Mouse (Mus musculus) embryonic facial prominence, embryonic 15.5 days (tissue): ENCODE measurements around the gene Rock2. TPM values are rescaled to one million over a fixed set of nuclear protein-coding genes. Genes with fewer than 3 reads are reported as not detected.

Source experiments
- ATAC-seq: fragments of 200-750 bp; cut with Nextera tagmentation; 2 replicates; pipeline ENCODE4 v1.8.0; 2017; ENCODE audit warnings: low read depth, moderate TSS enrichment; ENCODE audit not compliant: insufficient number of reproducible peaks, low FRiP score, low TSS enrichment
- H3K27ac ChIP-seq: fragments of 300-500 bp; sonication (generic); replicated peaks from 2 replicates; pipeline ENCODE4 v1.5.1; 2015; ENCODE audit warnings: mild to moderate bottlenecking, inconsistent platforms
- H3K27me3 ChIP-seq: fragments of 300-500 bp; sonication (generic); 2 replicates; pipeline ENCODE4 v1.6.1; 2015; ENCODE audit warnings: inconsistent platforms
- H3K36me3 ChIP-seq: fragments of 300-500 bp; sonication (generic); 2 replicates; pipeline ENCODE4 v1.6.1; 2015; ENCODE audit warnings: mild to moderate bottlenecking, inconsistent platforms
- H3K4me1 ChIP-seq: fragments of 300-500 bp; sonication (generic); 2 replicates; pipeline ENCODE4 v1.6.1; 2015; ENCODE audit warnings: inconsistent platforms
- H3K4me2 ChIP-seq: fragments of 300-500 bp; sonication (generic); replicated peaks from 2 replicates; pipeline ENCODE4 v1.6.1; 2015; ENCODE audit warnings: mild to moderate bottlenecking, inconsistent platforms
- H3K4me3 ChIP-seq: fragments of 300-500 bp; sonication (generic); replicated peaks from 2 replicates; pipeline ENCODE4 v1.5.1; 2015; ENCODE audit warnings: mild to moderate bottlenecking, inconsistent platforms
- H3K9ac ChIP-seq: fragments of 300-500 bp; sonication (generic); 2 replicates; pipeline ENCODE4 v1.6.1; 2015; ENCODE audit warnings: inconsistent platforms
- H3K9me3 ChIP-seq: fragments of 300-500 bp; sonication (generic); replicated peaks from 2 replicates; pipeline ENCODE4 v1.6.1; 2016; ENCODE audit warnings: inconsistent platforms
- WGBS: fragments of 180-500 bp; shearing (Covaris S2); methylation state at CpG from one replicate; pipeline ENCODE4 v1.1.7; 2015; 5-methylcytosine and 5-hydroxymethylcytosine counted together
- polyA plus RNA-seq: library from polyadenylated mRNA; unstranded; fragments of >200 nt; fragmentation: Nextera tagmentation; extraction: Ambion mirVana; gene quantifications from 2 replicates; pipeline ENCODE4 v1.2.1, GENCODE M21; 2015

Rock2 gene
- polyA plus RNA-seq, 1 experiment from 2014 or later, result 17.9 TPM

GRCm38 (mm10) chr12:16872926-16873464, 21.7 kb upstream of the Rock2 start:
- no peak for ATAC-seq
- Histone ChIP-seq H3K9ac (no peak overlapping the region), H3K4me3 (no peak overlapping the region), H3K4me2 (no peak overlapping the region), H3K9me3 (no peaks in the 10 kb centered on the region), H3K27ac (peak overlapping the region; percentile 39; the same call in 1 of the 2 replicates), H3K27me3 (no peaks in the 10 kb centered on the region), H3K4me1 (peaks cover 47% of the 10 kb centered on the region), H3K36me3 (no peaks in the 10 kb centered on the region)
- 54% methylated on average over 7 of the region's 7 CpGs for WGBS

DNA sequence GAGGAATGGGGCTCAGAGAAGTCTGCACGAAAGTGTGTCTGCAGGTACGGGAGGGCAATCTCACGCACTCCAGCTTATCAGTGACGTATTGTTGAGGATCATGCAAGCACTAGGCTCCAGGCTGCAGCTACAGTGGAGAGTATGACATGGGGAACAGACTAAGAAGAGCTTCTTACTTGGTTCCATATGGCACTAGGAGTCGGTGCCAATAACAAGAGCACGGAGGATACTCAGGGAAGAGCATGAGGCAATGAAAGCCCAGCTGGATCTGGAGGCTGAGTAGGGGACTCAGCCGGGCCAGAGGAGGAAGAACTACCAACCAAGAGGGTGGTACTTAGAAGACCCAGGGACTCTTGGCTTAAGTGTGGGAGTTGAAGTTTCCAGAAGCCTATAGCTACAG, 21.1 kb upstream of the Rock2 start:
- ATAC-seq, result no peak
- Histone ChIP-seq H3K9me3 (no peaks in the 10 kb centered on the region), H3K36me3 (no peaks in the 10 kb centered on the region), H3K9ac (no peak overlapping the region), H3K4me3 (no peak overlapping the region), H3K27me3 (no peaks in the 10 kb centered on the region), H3K4me1 (peaks cover 47% of the 10 kb centered on the region), H3K27ac (peak overlapping the region; percentile 39; the same call in 1 of the 2 replicates), H3K4me2 (no peak overlapping the region)
- WGBS, result 69% methylated on average over 7 of the region's 7 CpGs

DNA sequence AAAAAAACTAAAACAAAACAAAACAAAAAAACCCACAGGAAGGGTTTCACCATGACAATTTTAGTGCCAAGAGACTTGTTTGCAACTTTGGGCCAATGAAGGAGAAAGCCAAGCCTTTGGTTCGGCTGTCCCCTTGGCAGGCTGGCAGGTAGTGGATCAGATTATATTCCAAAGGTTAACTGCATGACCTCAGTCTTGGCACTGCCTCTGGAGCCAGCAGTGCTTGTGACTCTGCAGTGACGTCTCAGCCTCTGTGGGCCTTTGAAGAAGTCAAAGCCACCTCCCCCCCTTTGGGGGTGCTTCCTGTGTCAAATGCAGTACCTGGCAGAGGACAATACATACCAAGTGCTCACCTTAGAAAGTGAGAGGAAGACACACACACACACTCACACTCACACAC, 20.6 kb upstream of the Rock2 start:
- Histone ChIP-seq H3K27me3 (no peaks in the 10 kb centered on the region), H3K9me3 (no peaks in the 10 kb centered on the region), H3K4me3 (no peak overlapping the region), H3K4me1 (peaks cover 47% of the 10 kb centered on the region), H3K9ac (no peak overlapping the region), H3K36me3 (no peaks in the 10 kb centered on the region), H3K4me2 (no peak overlapping the region), H3K27ac (no peak overlapping the region)
- ATAC-seq, result no peak
- WGBS, result 46% methylated on average over 2 of the region's 2 CpGs

DNA sequence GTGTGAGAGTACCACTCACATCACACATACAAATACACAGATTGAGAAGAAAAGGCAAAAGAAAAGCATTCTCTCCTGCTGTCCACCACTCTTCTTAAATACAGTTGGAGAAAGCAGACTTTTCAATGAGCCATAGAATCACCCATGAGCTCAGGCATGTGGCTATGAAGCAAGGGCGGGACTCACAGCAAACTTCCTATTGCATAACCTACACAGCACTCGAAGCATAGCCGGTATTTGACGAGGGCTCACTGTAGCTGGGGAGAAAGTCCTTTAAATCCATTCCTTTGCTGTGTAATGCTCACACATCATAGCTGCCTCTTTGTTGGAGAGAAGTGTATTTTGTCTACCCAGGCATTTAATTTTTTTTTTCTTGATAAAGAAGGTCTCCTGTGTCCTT, 19.4 kb upstream of the Rock2 start:
- WGBS, result 32% methylated on average over 4 of the region's 4 CpGs
- H3K27ac ChIP-seq, result peak overlapping the region; percentile 58; the same call in 1 of the 2 replicates
- H3K4me1 ChIP-seq, result peaks cover 41% of the 10 kb centered on the region
- H3K9me3 ChIP-seq, result no peaks in the 10 kb centered on the region
- H3K9ac ChIP-seq, result no peak overlapping the region
- H3K4me3 ChIP-seq, result no peak overlapping the region
- no peak overlapping the region for H3K4me2 ChIP-seq
- ATAC-seq, result no peak
- H3K36me3 ChIP-seq, result no peaks in the 10 kb centered on the region
- H3K27me3 ChIP-seq, result no peaks in the 10 kb centered on the region

- Histone ChIP-seq H3K36me3 (no peaks in the 10 kb centered on the region), H3K4me1 (peaks cover 37% of the 10 kb centered on the region), H3K27ac (0 out of 2 replicates have a peak overlapping the region, but pooled peaks have one; percentile 58), H3K27me3 (no peaks in the 10 kb centered on the region), H3K9me3 (no peaks in the 10 kb centered on the region), H3K4me2 (no peak overlapping the region), H3K4me3 (no peak overlapping the region), H3K9ac (no peak overlapping the region)
- no peak for ATAC-seq
- 54% methylated on average over 7 of the region's 7 CpGs for WGBS
Measured at GRCm38 (mm10) chr12:16875678-16876077, 19.0 kb upstream of the Rock2 start.

DNA sequence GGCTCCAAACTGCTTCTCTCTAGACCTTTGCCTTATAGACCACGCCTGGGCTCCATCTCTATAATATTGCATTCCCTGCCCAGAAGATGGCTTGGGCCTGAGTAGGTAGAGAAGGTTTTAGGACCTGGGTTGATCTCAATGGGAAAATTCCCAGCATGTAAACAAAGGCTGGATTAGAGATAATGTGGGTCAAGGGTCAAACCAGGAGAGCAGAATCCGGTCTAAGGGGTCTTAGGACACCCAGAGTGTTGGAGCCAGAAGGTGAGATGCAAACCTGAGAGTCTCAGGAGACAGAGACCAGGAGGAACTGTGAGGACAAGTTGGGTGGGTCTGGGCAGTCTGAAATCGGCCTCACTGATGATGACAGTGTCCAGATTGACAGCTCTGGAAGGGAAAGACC, 18.0 kb upstream of the Rock2 start:
- Histone ChIP-seq H3K27ac (0 out of 2 replicates have a peak overlapping the region, but pooled peaks have one; percentile 5), H3K27me3 (no peaks in the 10 kb centered on the region), H3K9me3 (no peaks in the 10 kb centered on the region), H3K9ac (no peak overlapping the region), H3K36me3 (no peaks in the 10 kb centered on the region), H3K4me1 (peaks cover 34% of the 10 kb centered on the region), H3K4me3 (no peak overlapping the region), H3K4me2 (no peak overlapping the region)
- 53% methylated on average over 3 of the region's 3 CpGs for WGBS
- no peak for ATAC-seq

GRCm38 (mm10) chr12:16877141-16877540, 17.6 kb upstream of the Rock2 start:
- H3K27me3 ChIP-seq, result no peaks in the 10 kb centered on the region
- no peaks in the 10 kb centered on the region for H3K36me3 ChIP-seq
- H3K9me3 ChIP-seq, result no peaks in the 10 kb centered on the region
- 57% methylated on average over 5 of the region's 5 CpGs for WGBS
- no peak overlapping the region for H3K4me3 ChIP-seq
- H3K4me2 ChIP-seq, result no peak overlapping the region
- H3K9ac ChIP-seq, result no peak overlapping the region
- ATAC-seq, result no peak
- H3K4me1 ChIP-seq, result peaks cover 34% of the 10 kb centered on the region
- H3K27ac ChIP-seq, result peak overlapping the region; percentile 5; the same call in 1 of the 2 replicates

GRCm38 (mm10) chr12:16877679-16878078, 17.0 kb upstream of the Rock2 start:
- H3K36me3 ChIP-seq, result no peaks in the 10 kb centered on the region
- no peaks in the 10 kb centered on the region for H3K9me3 ChIP-seq
- H3K27ac ChIP-seq, result 0 out of 2 replicates have a peak overlapping the region, but pooled peaks have one; percentile 5
- H3K27me3 ChIP-seq, result no peaks in the 10 kb centered on the region
- no peak overlapping the region for H3K9ac ChIP-seq
- ATAC-seq, result no peak
- no peak overlapping the region for H3K4me3 ChIP-seq
- H3K4me2 ChIP-seq, result no peak overlapping the region
- peaks cover 34% of the 10 kb centered on the region for H3K4me1 ChIP-seq
- 28% methylated on average over 1 of the region's 1 CpGs for WGBS

- no peak for ATAC-seq
- 81% methylated on average over 1 of the region's 1 CpGs for WGBS
- no peak overlapping the region for H3K4me2 ChIP-seq
Measured at GRCm38 (mm10) chr12:16879369-16879768, 15.3 kb upstream of the Rock2 start.

GRCm38 (mm10) chr12:16880077-16880476, 14.6 kb upstream of the Rock2 start:
- WGBS, result 94% methylated on average over 4 of the region's 4 CpGs
- Histone ChIP-seq H3K27me3 (no peaks in the 10 kb centered on the region), H3K4me2 (no peak overlapping the region), H3K4me3 (no peak overlapping the region), H3K9ac (no peak overlapping the region), H3K4me1 (peaks cover 15% of the 10 kb centered on the region; the same call in 1 of the 2 replicates), H3K36me3 (no peaks in the 10 kb centered on the region), H3K9me3 (no peaks in the 10 kb centered on the region), H3K27ac (no peak overlapping the region)
- no peak for ATAC-seq

More at GRCm38 (mm10) chr12:16879369-16879768, 15.3 kb upstream of the Rock2 start:
- Histone ChIP-seq H3K9ac (no peak overlapping the region), H3K36me3 (no peaks in the 10 kb centered on the region), H3K4me1 (peaks cover 20% of the 10 kb centered on the region), H3K9me3 (no peaks in the 10 kb centered on the region), H3K27ac (no peak overlapping the region), H3K27me3 (no peaks in the 10 kb centered on the region), H3K4me3 (no peak overlapping the region)

DNA sequence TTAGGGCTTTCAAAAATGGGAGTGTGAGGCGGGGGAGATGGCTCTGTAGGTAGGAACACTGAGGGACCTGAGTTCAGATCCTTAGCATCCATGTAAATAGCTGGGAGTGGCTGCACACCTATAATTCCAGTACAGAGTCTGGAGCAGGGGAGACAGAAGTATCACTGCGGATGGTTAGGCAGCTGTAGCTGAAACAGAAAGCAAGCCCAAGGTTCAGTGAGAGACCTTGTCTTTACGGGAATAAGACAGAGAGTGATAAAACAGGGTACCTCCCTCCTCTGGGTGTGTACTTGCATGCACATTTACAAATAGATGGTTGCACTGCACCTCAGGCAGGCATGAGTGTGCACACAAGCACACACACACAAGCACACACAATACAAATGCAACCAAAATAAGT, 12.3 kb upstream of the Rock2 start:
- no peak for ATAC-seq
- H3K4me1 ChIP-seq, result 0 out of 2 replicates have a peak, but pooled peaks cover under 1% of the 10 kb centered on the region
- H3K36me3 ChIP-seq, result no peaks in the 10 kb centered on the region
- WGBS, result 88% methylated on average over 3 of the region's 3 CpGs
- H3K27ac ChIP-seq, result no peak overlapping the region
- no peaks in the 10 kb centered on the region for H3K9me3 ChIP-seq
- no peaks in the 10 kb centered on the region for H3K27me3 ChIP-seq
- no peak overlapping the region for H3K4me3 ChIP-seq
- H3K9ac ChIP-seq, result no peak overlapping the region
- H3K4me2 ChIP-seq, result no peak overlapping the region

GRCm38 (mm10) chr12:16883111-16883510, 11.6 kb upstream of the Rock2 start:
- Histone ChIP-seq H3K27ac (no peak overlapping the region), H3K4me1 (no peaks in the 10 kb centered on the region), H3K4me3 (no peak overlapping the region), H3K9me3 (no peaks in the 10 kb centered on the region), H3K9ac (no peak overlapping the region), H3K27me3 (no peaks in the 10 kb centered on the region), H3K36me3 (no peaks in the 10 kb centered on the region), H3K4me2 (no peak overlapping the region)
- 67% methylated on average over 7 of the region's 7 CpGs for WGBS
- no peak for ATAC-seq
